Mouse (Mus musculus) midbrain, embryonic 10.5 days (tissue): ENCODE results near the gene C1qtnf6. TPM values are rescaled to one million over a fixed set of nuclear protein-coding genes. Genes with fewer than 3 reads are reported as not detected.

Experiments used
- DNase-seq: peaks from one replicate; pipeline ENCODE4 v3.0.0-alpha.2; 2017; ENCODE audit warnings: low spot score
- H3K27ac ChIP-seq: fragments of 300-500 bp; sonication (generic); replicated peaks from 2 replicates; pipeline ENCODE4 v1.5.1; 2016; ENCODE audit warnings: mild to moderate bottlenecking
- H3K27me3 ChIP-seq: fragments of 300-500 bp; sonication (generic); 2 replicates; pipeline ENCODE4 v1.6.1; 2016; ENCODE audit warnings: low read depth, mild to moderate bottlenecking; ENCODE audit not compliant: poor library complexity, severe bottlenecking
- H3K36me3 ChIP-seq: fragments of 300-500 bp; sonication (generic); 2 replicates; pipeline ENCODE4 v1.6.1; 2016; ENCODE audit warnings: mild to moderate bottlenecking, moderate library complexity
- H3K4me1 ChIP-seq: fragments of 300-500 bp; sonication (generic); 2 replicates; pipeline ENCODE4 v1.6.1; 2016
- H3K4me3 ChIP-seq: fragments of 300-500 bp; sonication (generic); 2 replicates; pipeline ENCODE4 v1.5.1; 2016; ENCODE audit warnings: mild to moderate bottlenecking, moderate library complexity
- H3K9me3 ChIP-seq: fragments of 300-500 bp; sonication (generic); replicated peaks from 2 replicates; pipeline ENCODE4 v1.6.1; 2016; ENCODE audit warnings: mild to moderate bottlenecking
- WGBS: fragments of 180-500 bp; shearing (Covaris S2); methylation state at CpG from one replicate; pipeline ENCODE4 v1.1.7; 2016; 5-methylcytosine and 5-hydroxymethylcytosine counted together
- polyA plus RNA-seq: library from polyadenylated mRNA; unstranded; fragments of >200 nt; fragmentation: Nextera tagmentation; extraction: Ambion mirVana; gene quantifications from 2 replicates; pipeline ENCODE4 v1.2.1, GENCODE M21; 2016

C1qtnf6 gene
- polyA plus RNA-seq, 1 experiment from 2014 or later: 10.0 TPM

GRCm38 (mm10) chr15:78521892-78522291 lies 9.3 kb downstream of the C1qtnf6 start:
- peaks cover 19% of the 10 kb centered on the region for H3K4me1 ChIP-seq
- no peak overlapping the region for H3K27ac ChIP-seq
- H3K36me3 ChIP-seq: no peaks in the 10 kb centered on the region
- no peak overlapping the region for H3K4me3 ChIP-seq
- WGBS: 90% methylated on average over 6 of the region's 6 CpGs
- no peak for DNase-seq
- H3K27me3 ChIP-seq: no peaks in the 10 kb centered on the region
- H3K9me3 ChIP-seq: no peaks in the 10 kb centered on the region

- H3K4me1 ChIP-seq: peaks cover 19% of the 10 kb centered on the region
- no peaks in the 10 kb centered on the region for H3K9me3 ChIP-seq
- no peak for DNase-seq
- H3K4me3 ChIP-seq: no peak overlapping the region
- WGBS: 72% methylated on average over 8 of the region's 8 CpGs
- no peaks in the 10 kb centered on the region for H3K27me3 ChIP-seq
- no peaks in the 10 kb centered on the region for H3K36me3 ChIP-seq
- peak overlapping the region; percentile 20; the same call in 1 of the 2 replicates for H3K27ac ChIP-seq
These were observed 9.9 kb downstream of the C1qtnf6 start for GRCm38 (mm10) chr15:78521331-78521730.

- no peak overlapping the region; the same call in 1 of the 2 replicates for H3K27ac ChIP-seq
These were observed 11.0 kb downstream of the C1qtnf6 start for GRCm38 (mm10) chr15:78520112-78520715.

GRCm38 (mm10) chr15:78518221-78518620 lies 13.0 kb downstream of the C1qtnf6 start:
- Histone ChIP-seq H3K9me3 (no peaks in the 10 kb centered on the region), H3K4me1 (peaks cover 11% of the 10 kb centered on the region), H3K27ac (no peak overlapping the region), H3K27me3 (no peaks in the 10 kb centered on the region), H3K36me3 (no peaks in the 10 kb centered on the region), H3K4me3 (no peak overlapping the region)
- no peak for DNase-seq
- WGBS: 80% methylated on average over 7 of the region's 7 CpGs

More at GRCm38 (mm10) chr15:78520112-78520715, 11.0 kb downstream of the C1qtnf6 start:
- no peaks in the 10 kb centered on the region for H3K9me3 ChIP-seq
- no peak for DNase-seq
- no peak overlapping the region for H3K4me3 ChIP-seq
- H3K36me3 ChIP-seq: no peaks in the 10 kb centered on the region
- no peaks in the 10 kb centered on the region for H3K27me3 ChIP-seq
- 83% methylated on average over 13 of the region's 13 CpGs for WGBS
- peaks cover 19% of the 10 kb centered on the region for H3K4me1 ChIP-seq

- Histone ChIP-seq H3K4me3 (no peak overlapping the region), H3K4me1 (peaks cover 7% of the 10 kb centered on the region; the same call in 1 of the 2 replicates), H3K9me3 (no peaks in the 10 kb centered on the region), H3K27ac (no peak overlapping the region), H3K36me3 (no peaks in the 10 kb centered on the region), H3K27me3 (no peaks in the 10 kb centered on the region)
- WGBS: 86% methylated on average over 6 of the region's 6 CpGs
- no peak for DNase-seq
These were observed 15.5 kb downstream of the C1qtnf6 start for GRCm38 (mm10) chr15:78515759-78516158.

GRCm38 (mm10) chr15:78514393-78515146 lies 16.6 kb downstream of the C1qtnf6 start:
- H3K4me1 ChIP-seq: peaks cover 14% of the 10 kb centered on the region
- H3K9me3 ChIP-seq: no peaks in the 10 kb centered on the region
- peak overlapping the region; percentile 61 for H3K27ac ChIP-seq
- no peak overlapping the region for H3K4me3 ChIP-seq
- no peaks in the 10 kb centered on the region for H3K36me3 ChIP-seq
- WGBS: 35% methylated on average over 7 of the region's 7 CpGs
- H3K27me3 ChIP-seq: no peaks in the 10 kb centered on the region
- DNase-seq: peak; percentile 72

- Histone ChIP-seq H3K4me3 (no peak overlapping the region), H3K4me1 (peaks cover 15% of the 10 kb centered on the region), H3K27ac (no peak overlapping the region), H3K9me3 (no peaks in the 10 kb centered on the region), H3K36me3 (no peaks in the 10 kb centered on the region), H3K27me3 (no peaks in the 10 kb centered on the region)
- WGBS: 91% methylated on average over 14 of the region's 14 CpGs
- no peak for DNase-seq
These were observed 18.2 kb downstream of the C1qtnf6 start for GRCm38 (mm10) chr15:78513019-78513418.

GRCm38 (mm10) chr15:78511951-78512350 lies 19.3 kb downstream of the C1qtnf6 start:
- Histone ChIP-seq H3K4me1 (peaks cover 15% of the 10 kb centered on the region), H3K36me3 (no peaks in the 10 kb centered on the region), H3K27ac (no peak overlapping the region), H3K27me3 (no peaks in the 10 kb centered on the region), H3K4me3 (no peak overlapping the region), H3K9me3 (no peaks in the 10 kb centered on the region)
- no peak for DNase-seq
- WGBS: 84% methylated on average over 7 of the region's 7 CpGs

- Histone ChIP-seq H3K9me3 (no peaks in the 10 kb centered on the region), H3K4me1 (peaks cover 15% of the 10 kb centered on the region), H3K27ac (peak overlapping the region; percentile 84; the same call in 1 of the 2 replicates), H3K36me3 (no peaks in the 10 kb centered on the region), H3K4me3 (no peak overlapping the region), H3K27me3 (no peaks in the 10 kb centered on the region)
- WGBS: 93% methylated on average over 6 of the region's 6 CpGs
- DNase-seq: no peak
These were observed 20.5 kb downstream of the C1qtnf6 start for GRCm38 (mm10) chr15:78510736-78511135.

GRCm38 (mm10) chr15:78510121-78510576 lies 21.1 kb downstream of the C1qtnf6 start:
- Histone ChIP-seq H3K4me3 (peak overlapping the region; percentile 26), H3K36me3 (no peaks in the 10 kb centered on the region), H3K9me3 (0 out of 2 replicates have a peak, but pooled peaks cover under 1% of the 10 kb centered on the region), H3K27ac (peak overlapping the region; percentile 84), H3K27me3 (no peaks in the 10 kb centered on the region), H3K4me1 (peaks cover 15% of the 10 kb centered on the region)
- DNase-seq: no peak
- 70% methylated on average over 8 of the region's 8 CpGs for WGBS

- 44% methylated on average over 12 of the region's 12 CpGs for WGBS
- H3K36me3 ChIP-seq: no peaks in the 10 kb centered on the region
- peak; percentile 59 for DNase-seq
- H3K4me3 ChIP-seq: peak overlapping the region; percentile 26
- H3K27ac ChIP-seq: peak overlapping the region; percentile 84
- H3K27me3 ChIP-seq: no peaks in the 10 kb centered on the region
- H3K4me1 ChIP-seq: peaks cover 10% of the 10 kb centered on the region
- H3K9me3 ChIP-seq: peaks cover 6% of the 10 kb centered on the region; the same call in 1 of the 2 replicates
These were observed 21.8 kb downstream of the C1qtnf6 start for GRCm38 (mm10) chr15:78509297-78509899.

GRCm38 (mm10) chr15:78508443-78508842 lies 22.8 kb downstream of the C1qtnf6 start:
- H3K27me3 ChIP-seq: no peaks in the 10 kb centered on the region
- H3K27ac ChIP-seq: no peak overlapping the region
- no peak overlapping the region for H3K4me3 ChIP-seq
- DNase-seq: no peak
- H3K9me3 ChIP-seq: peaks cover 6% of the 10 kb centered on the region; the same call in 1 of the 2 replicates
- 74% methylated on average over 7 of the region's 7 CpGs for WGBS
- peaks cover 10% of the 10 kb centered on the region for H3K4me1 ChIP-seq
- no peaks in the 10 kb centered on the region for H3K36me3 ChIP-seq
